Mouse (Mus musculus): Measurements from ENCODE around the gene Slc36a2. TPM values are rescaled to one million over a fixed set of nuclear protein-coding genes. Genes with fewer than 3 reads are reported as not detected.

Slc36a2 gene
- 0.08 TPM in 1 of 2 replicates, not detected in the other for polyA plus RNA-seq (2015; fragmentation: Nextera tagmentation; extraction: Ambion mirVana)

- WGBS, result 20% methylated on average over 10 of the region's 10 CpGs
These were observed at the start of gene Slc36a2 for GRCm38 (mm10) chr11:55184733-55185291. Slc36a2 (minus strand) TSS chr11:55185077.

GRCm38 (mm10) chr11:55234288-55234687, 49.4 kb upstream of the Slc36a2 start:
- Histone ChIP-seq H3K9me3 (no peaks in the 10 kb centered on the region), H3K27me3 (no peaks in the 10 kb centered on the region), H3K4me2 (replicated peaks) (no peak overlapping the region), H3K27ac (replicated peaks) (no peak overlapping the region), H3K9ac (replicated peaks) (no peak overlapping the region), H3K4me1 (no peaks in the 10 kb centered on the region), H3K4me3 (no peak overlapping the region), H3K36me3 (peaks cover 11% of the 10 kb centered on the region; the same call in 1 of the 2 replicates)
- no peak for ATAC-seq (replicated peaks)
- 88% methylated on average over 7 of the region's 7 CpGs for WGBS

More at GRCm38 (mm10) chr11:55184733-55185291, at the start of gene Slc36a2:
- Histone ChIP-seq H3K9ac (replicated peaks) (no peak within 1 kb of the TSS), H3K27me3 (no peaks in the 10 kb centered on the region), H3K27ac (replicated peaks) (no peak within 1 kb of the TSS), H3K4me3 (no peak within 1 kb of the TSS), H3K36me3 (no peaks in the 10 kb centered on the region), H3K4me2 (replicated peaks) (no peak within 1 kb of the TSS), H3K4me1 (no peaks in the 10 kb centered on the region), H3K9me3 (no peaks in the 10 kb centered on the region)
- no peak for ATAC-seq (replicated peaks)

GRCm38 (mm10) chr11:55231034-55231433, 46.2 kb upstream of the Slc36a2 start:
- H3K36me3 ChIP-seq, result peaks cover 18% of the 10 kb centered on the region; the same call in 1 of the 2 replicates
- no peaks in the 10 kb centered on the region for H3K4me1 ChIP-seq
- no peak for ATAC-seq (replicated peaks)
- H3K27ac ChIP-seq (replicated peaks), result no peak overlapping the region
- WGBS, result 94% methylated on average over 6 of the region's 6 CpGs
- no peak overlapping the region for H3K9ac ChIP-seq (replicated peaks)
- H3K4me2 ChIP-seq (replicated peaks), result no peak overlapping the region
- no peaks in the 10 kb centered on the region for H3K27me3 ChIP-seq
- no peak overlapping the region for H3K4me3 ChIP-seq
- H3K9me3 ChIP-seq, result no peaks in the 10 kb centered on the region

- H3K4me1 ChIP-seq, result no peaks in the 10 kb centered on the region
- 90% methylated on average over 7 of the region's 7 CpGs for WGBS
- H3K36me3 ChIP-seq, result peaks cover 53% of the 10 kb centered on the region
These were observed 36.4 kb upstream of the Slc36a2 start for GRCm38 (mm10) chr11:55221306-55221705.

GRCm38 (mm10) chr11:55218473-55218872, 33.6 kb upstream of the Slc36a2 start:
- no peak overlapping the region for H3K9ac ChIP-seq (replicated peaks)
- H3K4me1 ChIP-seq, result no peaks in the 10 kb centered on the region
- no peaks in the 10 kb centered on the region for H3K9me3 ChIP-seq
- no peak overlapping the region for H3K27ac ChIP-seq (replicated peaks)
- no peak for ATAC-seq (replicated peaks)
- H3K36me3 ChIP-seq, result peaks cover 30% of the 10 kb centered on the region; the same call in 1 of the 2 replicates
- no peak overlapping the region for H3K4me2 ChIP-seq (replicated peaks)
- H3K4me3 ChIP-seq, result no peak overlapping the region
- 85% methylated on average over 3 of the region's 3 CpGs for WGBS
- no peaks in the 10 kb centered on the region for H3K27me3 ChIP-seq

More at GRCm38 (mm10) chr11:55221306-55221705, 36.4 kb upstream of the Slc36a2 start:
- Histone ChIP-seq H3K4me2 (replicated peaks) (no peak overlapping the region), H3K9me3 (no peaks in the 10 kb centered on the region), H3K9ac (replicated peaks) (no peak overlapping the region), H3K27me3 (no peaks in the 10 kb centered on the region), H3K4me3 (no peak overlapping the region), H3K27ac (replicated peaks) (no peak overlapping the region)
- ATAC-seq (replicated peaks), result no peak

- no peak for ATAC-seq (replicated peaks)
- 94% methylated on average over 7 of the region's 7 CpGs for WGBS
- H3K36me3 ChIP-seq, result peaks cover 29% of the 10 kb centered on the region; the same call in 1 of the 2 replicates
These were observed 33.0 kb upstream of the Slc36a2 start for GRCm38 (mm10) chr11:55217880-55218279.

GRCm38 (mm10) chr11:55217418-55217817, 32.5 kb upstream of the Slc36a2 start:
- Histone ChIP-seq H3K9ac (replicated peaks) (no peak overlapping the region), H3K4me3 (no peak overlapping the region), H3K4me1 (no peaks in the 10 kb centered on the region), H3K27me3 (no peaks in the 10 kb centered on the region), H3K36me3 (peaks cover 24% of the 10 kb centered on the region; the same call in 1 of the 2 replicates), H3K4me2 (replicated peaks) (no peak overlapping the region), H3K27ac (replicated peaks) (no peak overlapping the region), H3K9me3 (no peaks in the 10 kb centered on the region)
- WGBS, result 90% methylated on average over 4 of the region's 4 CpGs
- ATAC-seq (replicated peaks), result no peak

More at GRCm38 (mm10) chr11:55217880-55218279, 33.0 kb upstream of the Slc36a2 start:
- H3K4me3 ChIP-seq, result no peak overlapping the region
- H3K4me2 ChIP-seq (replicated peaks), result no peak overlapping the region
- H3K9me3 ChIP-seq, result no peaks in the 10 kb centered on the region
- H3K27ac ChIP-seq (replicated peaks), result no peak overlapping the region
- H3K27me3 ChIP-seq, result no peaks in the 10 kb centered on the region
- H3K9ac ChIP-seq (replicated peaks), result no peak overlapping the region
- H3K4me1 ChIP-seq, result no peaks in the 10 kb centered on the region

GRCm38 (mm10) chr11:55216830-55217229, 32.0 kb upstream of the Slc36a2 start:
- Histone ChIP-seq H3K9me3 (no peaks in the 10 kb centered on the region), H3K36me3 (peaks cover 23% of the 10 kb centered on the region; the same call in 1 of the 2 replicates)
- no peak for ATAC-seq (replicated peaks)

GRCm38 (mm10) chr11:55216061-55216460, 31.2 kb upstream of the Slc36a2 start:
- H3K27ac ChIP-seq (replicated peaks), result no peak overlapping the region
- no peaks in the 10 kb centered on the region for H3K4me1 ChIP-seq
- ATAC-seq (replicated peaks), result no peak
- no peak overlapping the region for H3K9ac ChIP-seq (replicated peaks)
- H3K4me2 ChIP-seq (replicated peaks), result no peak overlapping the region
- no peaks in the 10 kb centered on the region for H3K9me3 ChIP-seq
- WGBS, result 60% methylated on average over 4 of the region's 4 CpGs
- no peaks in the 10 kb centered on the region for H3K27me3 ChIP-seq
- no peak overlapping the region for H3K4me3 ChIP-seq
- H3K36me3 ChIP-seq, result peaks cover 16% of the 10 kb centered on the region; the same call in 1 of the 2 replicates

More at GRCm38 (mm10) chr11:55216830-55217229, 32.0 kb upstream of the Slc36a2 start:
- Histone ChIP-seq H3K4me1 (no peaks in the 10 kb centered on the region), H3K27me3 (no peaks in the 10 kb centered on the region), H3K27ac (replicated peaks) (no peak overlapping the region), H3K9ac (replicated peaks) (no peak overlapping the region), H3K4me3 (no peak overlapping the region), H3K4me2 (replicated peaks) (no peak overlapping the region)
- 82% methylated on average over 13 of the region's 13 CpGs for whole genome bisulfite sequencing

GRCm38 (mm10) chr11:55214978-55215377, 30.1 kb upstream of the Slc36a2 start:
- H3K9ac ChIP-seq (replicated peaks), result no peak overlapping the region
- H3K27me3 ChIP-seq, result no peaks in the 10 kb centered on the region
- H3K27ac ChIP-seq (replicated peaks), result no peak overlapping the region
- no peak overlapping the region for H3K4me2 ChIP-seq (replicated peaks)
- WGBS, result 85% methylated on average over 3 of the region's 3 CpGs
- H3K9me3 ChIP-seq, result no peaks in the 10 kb centered on the region
- ATAC-seq (replicated peaks), result no peak
- peaks cover 9% of the 10 kb centered on the region; the same call in 1 of the 2 replicates for H3K36me3 ChIP-seq
- no peaks in the 10 kb centered on the region for H3K4me1 ChIP-seq
- H3K4me3 ChIP-seq, result no peak overlapping the region

- Histone ChIP-seq H3K27ac (replicated peaks) (no peak overlapping the region), H3K9me3 (no peaks in the 10 kb centered on the region), H3K4me2 (replicated peaks) (no peak overlapping the region), H3K27me3 (no peaks in the 10 kb centered on the region), H3K4me3 (no peak overlapping the region), H3K9ac (replicated peaks) (no peak overlapping the region), H3K4me1 (0 out of 2 replicates have a peak, but pooled peaks cover 4% of the 10 kb centered on the region), H3K36me3 (peaks cover 5% of the 10 kb centered on the region; the same call in 1 of the 2 replicates)
- no peak for ATAC-seq (replicated peaks)
- 78% methylated on average over 5 of the region's 5 CpGs for WGBS
These were observed 29.3 kb upstream of the Slc36a2 start for GRCm38 (mm10) chr11:55214161-55214560.

GRCm38 (mm10) chr11:55213518-55213917, 28.6 kb upstream of the Slc36a2 start:
- H3K4me3 ChIP-seq, result no peak overlapping the region
- H3K36me3 ChIP-seq, result no peaks in the 10 kb centered on the region
- H3K4me1 ChIP-seq, result 0 out of 2 replicates have a peak, but pooled peaks cover 4% of the 10 kb centered on the region
- H3K9me3 ChIP-seq, result no peaks in the 10 kb centered on the region
- H3K27ac ChIP-seq (replicated peaks), result no peak overlapping the region
- H3K4me2 ChIP-seq (replicated peaks), result no peak overlapping the region
- 95% methylated on average over 4 of the region's 4 CpGs for WGBS
- no peak overlapping the region for H3K9ac ChIP-seq (replicated peaks)
- ATAC-seq (replicated peaks), result no peak
- no peaks in the 10 kb centered on the region for H3K27me3 ChIP-seq

Measured in forebrain, embryonic 15.5 days (tissue).